Mouse (Mus musculus): ENCODE data around the gene Ndufc2.
"Not testable (repeated sequence)": the region's sequence is repeated elsewhere in the genome, so short reads cannot be mapped to it uniquely, and the experiment has no call there.

Gene Ndufc2

GRCm38 (mm10) chr7:97427778-97428420, 28.1 kb downstream of the Ndufc2 start:
- DNase-seq: no peak

DNA sequence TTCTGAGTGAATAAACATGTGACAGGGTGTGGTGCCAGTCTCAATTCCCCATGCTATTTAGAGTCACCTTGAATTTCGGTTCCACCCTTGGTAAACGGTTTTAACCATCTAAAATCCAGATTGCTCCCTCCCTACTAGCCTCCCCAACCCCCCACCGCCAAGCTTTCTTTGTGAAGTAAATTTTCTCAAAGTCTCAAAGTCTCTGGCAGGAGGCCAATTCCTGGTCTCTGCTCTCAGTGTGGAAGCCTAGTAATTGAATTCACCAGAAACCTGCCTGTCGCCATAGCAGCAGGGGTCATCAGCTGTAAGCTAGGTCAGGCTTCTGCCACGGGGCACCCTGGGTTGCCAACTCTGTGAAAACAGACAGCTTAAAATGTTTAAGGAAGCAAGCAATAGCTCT, 29.9 kb downstream of the Ndufc2 start:
- peak; percentile 14 to 41 for DNase-seq

DNA sequence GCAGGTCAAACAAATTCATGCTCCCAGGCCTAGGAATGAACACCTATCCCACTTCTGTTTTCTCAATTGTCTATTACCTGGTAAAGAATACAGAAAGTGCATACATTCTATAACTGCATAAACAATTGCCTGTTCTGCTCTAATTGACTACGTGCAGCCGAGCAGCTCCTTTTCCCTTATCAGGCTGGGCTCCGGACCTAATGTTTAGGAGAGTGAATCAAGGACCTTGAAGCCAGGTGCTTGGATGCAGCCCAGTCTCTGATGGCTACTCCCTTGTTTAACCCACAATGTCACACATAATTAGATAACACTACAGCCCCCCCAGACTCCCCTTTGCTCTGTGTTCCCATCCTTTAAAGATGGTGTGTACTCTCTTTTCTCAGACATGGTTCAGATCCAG, 33.7 kb downstream of the Ndufc2 start:
- DNase-seq: not testable (repeated sequence)

- DNase-seq: no peak
Measured at GRCm38 (mm10) chr7:97434517-97434916, 34.7 kb downstream of the Ndufc2 start.

DNA sequence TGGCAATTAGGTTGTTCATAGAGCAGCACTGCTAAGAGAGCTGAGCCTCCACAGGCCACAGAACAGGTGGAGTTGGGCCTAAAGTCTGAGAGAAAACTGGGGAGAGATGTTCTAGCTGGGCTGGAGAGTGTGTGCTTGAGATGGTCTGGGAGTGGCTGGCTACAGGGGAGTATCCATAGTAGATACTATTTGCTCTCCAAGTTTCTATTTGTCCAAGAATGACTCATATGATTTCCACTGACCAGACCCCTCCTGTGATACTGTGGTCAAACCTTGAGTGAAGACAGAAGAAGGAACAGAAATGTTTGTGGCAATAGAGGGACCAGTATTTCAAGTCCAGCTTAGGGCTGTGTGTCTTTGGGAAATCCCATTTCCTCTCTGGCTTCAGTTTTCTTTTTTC, 39.2 kb downstream of the Ndufc2 start:
- DNase-seq: no peak

DNA sequence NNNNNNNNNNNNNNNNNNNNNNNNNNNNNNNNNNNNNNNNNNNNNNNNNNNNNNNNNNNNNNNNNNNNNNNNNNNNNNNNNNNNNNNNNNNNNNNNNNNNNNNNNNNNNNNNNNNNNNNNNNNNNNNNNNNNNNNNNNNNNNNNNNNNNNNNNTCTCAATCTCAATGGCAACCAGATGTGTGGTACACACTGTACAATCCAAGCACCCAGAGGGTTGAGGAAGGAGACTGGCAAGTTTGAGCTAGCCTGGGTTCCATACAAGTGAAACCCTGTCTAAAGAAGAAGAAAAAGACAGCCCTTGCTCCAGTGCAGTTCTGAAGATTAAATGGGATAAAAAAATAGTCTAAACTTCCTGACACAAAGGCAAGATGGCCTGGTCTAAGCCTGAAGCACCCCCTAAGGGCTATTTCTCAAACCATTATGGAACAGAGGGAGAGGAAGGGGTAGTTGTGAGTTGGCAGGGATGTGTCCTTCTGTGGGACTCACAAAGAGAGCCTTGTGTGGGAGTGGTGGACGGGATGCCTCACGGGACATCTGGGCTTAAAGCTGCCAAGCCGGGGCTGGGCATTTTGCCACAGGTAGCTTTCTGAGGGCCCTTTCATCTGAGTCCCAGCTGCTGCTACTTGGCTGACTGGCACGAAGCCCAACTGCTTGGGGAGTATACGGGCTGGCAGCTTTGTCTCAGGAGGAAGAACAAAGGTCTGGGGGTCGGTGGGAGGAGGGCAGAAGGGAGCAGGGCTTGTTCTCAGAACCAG, 46.5 kb downstream of the Ndufc2 start:
- no peak for DNase-seq

DNA sequence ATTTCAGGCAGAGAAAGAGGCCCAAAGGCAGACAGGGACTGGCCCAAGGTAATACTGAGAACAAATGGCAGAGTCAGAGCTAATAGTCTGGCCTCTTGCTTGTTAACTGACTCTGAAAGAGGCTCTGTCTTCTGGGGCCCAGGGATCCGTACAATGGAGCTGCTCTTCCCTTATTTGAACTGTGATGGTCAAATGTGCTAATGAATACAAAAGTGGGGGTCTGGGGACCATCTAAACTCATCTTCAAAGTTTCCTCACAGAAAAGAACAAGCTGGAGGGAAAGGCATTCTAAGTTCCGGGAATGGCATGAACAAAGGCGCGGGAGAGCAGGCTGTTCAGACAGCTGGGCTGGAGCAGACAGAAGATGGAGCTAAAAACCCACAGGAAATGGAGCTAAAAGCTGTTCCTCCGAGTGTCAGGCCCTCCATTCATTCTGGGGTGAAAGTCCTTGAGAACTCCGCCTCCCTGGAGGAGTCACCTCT, 47.3 kb downstream of the Ndufc2 start:
- DNase-seq: no peak

DNA sequence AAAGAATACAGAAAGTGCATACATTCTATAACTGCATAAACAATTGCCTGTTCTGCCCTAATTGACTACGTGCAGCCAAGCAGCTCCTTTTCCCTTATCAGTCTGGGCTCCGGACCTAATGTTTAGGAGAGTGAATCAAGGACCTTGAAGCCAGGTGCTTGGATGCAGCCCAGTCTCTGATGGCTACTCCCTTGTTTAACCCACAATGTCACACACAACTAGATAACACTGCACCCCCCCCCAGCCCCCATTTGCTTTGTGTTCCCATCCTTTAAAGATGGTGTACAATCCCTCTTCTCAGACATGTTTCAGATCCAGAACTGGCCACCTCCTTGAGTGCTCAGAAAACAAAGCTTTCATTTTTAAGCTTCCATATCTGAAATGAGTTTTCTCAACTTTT, 51.2 kb downstream of the Ndufc2 start, which contains the start of gene Kctd14:
TSS of gene Kctd14 (plus strand) at position 301 of the 400 bp plus-strand sequence.
- DNase-seq: not testable (repeated sequence)

- no peak for DNase-seq
Measured at GRCm38 (mm10) chr7:97452196-97452595, 52.4 kb downstream of the Ndufc2 start.

DNA sequence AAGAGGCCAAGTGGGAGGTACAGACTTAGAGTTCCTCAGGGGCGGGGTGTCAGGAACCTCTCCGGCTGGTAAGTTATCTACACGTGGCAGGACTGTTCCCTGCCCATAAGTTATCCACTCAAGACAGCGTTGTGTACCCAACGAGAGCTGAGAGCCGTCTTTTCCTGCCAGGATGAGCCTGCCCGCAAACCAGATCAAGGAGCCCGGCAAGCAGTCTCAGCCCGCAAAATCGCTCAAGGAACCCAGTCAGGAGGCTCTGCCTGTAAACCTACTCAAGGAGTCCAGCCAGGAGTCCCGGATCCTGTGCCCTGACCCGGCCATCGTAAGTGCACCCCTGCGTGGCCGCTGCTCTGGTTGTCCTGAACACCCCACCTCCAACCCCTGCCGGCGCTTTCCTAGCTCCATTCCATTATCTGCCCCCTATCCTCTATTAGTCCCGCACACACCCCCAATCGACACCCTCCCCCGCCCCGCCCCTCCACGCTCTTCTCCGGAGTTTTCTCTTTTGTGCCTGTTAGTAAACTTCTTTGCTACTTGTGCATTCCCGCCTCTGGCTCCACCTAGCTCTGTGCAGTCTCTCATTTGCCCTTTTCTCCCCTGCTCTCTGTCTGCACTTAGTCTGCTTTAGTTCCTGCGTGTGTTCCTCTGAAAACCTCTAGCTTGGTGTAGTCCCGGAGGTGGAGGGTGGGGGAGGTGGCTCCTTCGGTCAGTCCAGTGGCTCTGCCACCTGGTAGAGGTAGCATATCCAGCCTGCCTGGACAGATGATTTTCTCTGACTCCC, 53.5 kb downstream of the Ndufc2 start:
- peak in 1 of 2 experiments; percentile 25 for DNase-seq

GRCm38 (mm10) chr7:97454795-97455194, 55.0 kb downstream of the Ndufc2 start:
- no peak for DNase-seq

DNA sequence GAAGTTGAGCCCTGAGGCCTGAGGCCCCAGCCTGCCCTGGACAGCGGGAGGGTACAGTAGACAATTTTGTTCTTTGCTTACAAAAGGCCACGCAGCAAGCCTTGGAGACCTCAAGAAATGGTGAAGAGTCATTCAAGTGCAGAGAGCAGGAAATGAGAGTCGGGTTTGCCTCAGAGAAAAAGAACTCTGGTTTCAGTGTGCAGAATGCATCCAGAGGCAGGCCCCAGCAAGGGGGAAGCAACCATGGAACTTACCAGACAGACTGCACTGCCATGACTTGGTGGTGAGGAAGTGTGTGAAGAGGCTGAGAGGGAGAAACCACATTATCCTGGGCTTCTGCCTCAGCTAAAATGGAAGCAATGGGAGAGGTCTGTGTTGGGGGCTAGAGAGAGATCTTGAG, 55.8 kb downstream of the Ndufc2 start:
- no peak for DNase-seq
